Mouse (Mus musculus): ENCODE data around the gene Gm2381. TPM values are rescaled to one million over a fixed set of nuclear protein-coding genes. Genes with fewer than 3 reads are reported as not detected.
"Not testable (repeated sequence)": the region's sequence is repeated elsewhere in the genome, so short reads cannot be mapped to it uniquely, and the experiment has no call there.

Gene Gm2381
- polyA plus RNA-seq (2012; rRNA removed): not detected in 2 replicates
- not detected in 2 replicates for polyA plus RNA-seq (2014; fragmentation: Nextera tagmentation; extraction: Ambion mirVana)

DNA sequence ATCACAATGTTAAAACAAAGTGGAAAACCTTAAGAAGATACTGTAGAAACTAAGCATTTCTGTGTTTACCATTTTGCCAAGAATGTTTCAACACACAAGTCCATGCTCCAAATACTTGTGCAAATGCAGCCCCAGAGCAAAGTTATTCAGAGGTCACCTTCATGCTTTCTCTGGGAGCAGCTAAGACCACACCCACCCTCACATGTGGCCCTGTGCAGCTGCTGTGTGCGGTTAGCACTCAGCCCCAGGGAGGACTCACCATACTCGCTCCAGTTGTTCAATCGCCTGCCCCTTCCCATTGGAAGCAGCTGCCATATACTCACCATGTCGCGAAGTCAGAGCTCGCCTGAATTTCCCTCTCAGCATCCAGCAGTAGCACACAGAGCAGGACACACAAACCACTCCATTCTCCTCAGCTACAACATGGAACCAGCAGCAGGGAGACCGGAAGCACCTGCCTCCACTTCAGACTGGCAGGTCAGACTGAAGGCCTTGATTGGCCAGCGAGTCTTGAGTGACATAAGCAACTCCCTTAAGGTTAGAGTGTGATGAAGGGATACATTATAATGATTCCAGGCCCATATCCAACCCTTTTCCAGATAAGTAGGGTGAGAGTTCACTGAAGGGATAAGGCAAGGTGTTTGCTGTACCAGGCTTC, at the start of gene Gm2381:
Gene Gm2381 (minus strand): TSS at position 434 of the 658 bp plus-strand sequence.
- not testable (repeated sequence) for H3K4me1 ChIP-seq (ENCODE audit: control insufficient read depth, insufficient read depth, low read length); H3K27me3 ChIP-seq (ENCODE audit: control insufficient read depth, insufficient read depth, low read length); H3K4me2 ChIP-seq (replicated peaks; ENCODE audit: low read depth, low read length, severe bottlenecking); H3K9me3 ChIP-seq (ENCODE audit: control insufficient read depth, low read length); ATAC-seq (ENCODE audit: low FRiP score, low read depth); H3K4me3 ChIP-seq (replicated peaks; ENCODE audit: low read length); DNase-seq (ENCODE audit: low spot score); H3K36me3 ChIP-seq (ENCODE audit: control insufficient read depth, insufficient read depth, low read length); H3K27ac ChIP-seq (replicated peaks; ENCODE audit: low read depth, low read length); H3K9ac ChIP-seq (ENCODE audit: low read depth, low read length, severe bottlenecking)
- WGBS: 78% methylated on average over 8 of the region's 8 CpGs

- not testable (repeated sequence) for H3K4me2 ChIP-seq (replicated peaks; ENCODE audit: low read depth, low read length, severe bottlenecking)
Observed at GRCm38 (mm10) chr7:42898067-42898466, 31.0 kb upstream of the Gm2381 start.

DNA sequence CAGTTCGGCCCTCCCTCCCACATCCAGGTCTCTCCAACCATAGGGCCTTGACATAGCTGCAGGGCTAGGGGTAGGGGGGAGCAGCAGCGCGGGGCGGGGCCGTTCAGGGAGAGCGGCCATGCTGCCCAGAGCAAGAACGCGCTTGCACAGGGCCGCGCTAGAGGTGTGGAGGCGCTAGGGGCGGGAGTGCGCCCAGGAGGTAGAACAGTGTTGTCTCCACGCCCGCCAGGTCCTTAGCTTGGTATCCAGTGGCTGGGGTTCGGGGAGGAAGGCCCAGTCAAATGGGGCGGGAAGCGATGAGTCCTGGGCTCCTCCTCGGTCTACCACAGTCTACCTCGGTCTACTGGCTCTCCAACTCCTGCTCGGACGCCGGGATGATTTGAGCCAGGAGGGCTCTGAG, 11.1 kb upstream of the Gm2381 start:
- H3K4me3 ChIP-seq (replicated peaks; ENCODE audit: low read length): no peak overlapping the region
- no peak overlapping the region for H3K4me2 ChIP-seq (replicated peaks; ENCODE audit: low read depth, low read length, severe bottlenecking)
- no peak for DNase-seq (ENCODE audit: low spot score)
- peaks cover 3% of the 10 kb centered on the region for H3K9me3 ChIP-seq (ENCODE audit: control insufficient read depth, low read length)
- 43% methylated on average over 22 of the region's 23 CpGs for WGBS
- no peak for ATAC-seq (ENCODE audit: low FRiP score, low read depth)
- H3K36me3 ChIP-seq (ENCODE audit: control insufficient read depth, insufficient read depth, low read length): no peaks in the 10 kb centered on the region
- H3K9ac ChIP-seq (ENCODE audit: low read depth, low read length, severe bottlenecking): no peak overlapping the region
- no peak overlapping the region for H3K27ac ChIP-seq (replicated peaks; ENCODE audit: low read depth, low read length)
- no peak for TF ChIP-seq POLR2A (IDR thresholded peaks at IDR 0.05; ENCODE audit: borderline replicate concordance, extremely low read depth, insufficient read depth, insufficient read length)
- H3K4me1 ChIP-seq (ENCODE audit: control insufficient read depth, insufficient read depth, low read length): no peaks in the 10 kb centered on the region
- H3K27me3 ChIP-seq (ENCODE audit: control insufficient read depth, insufficient read depth, low read length): no peaks in the 10 kb centered on the region

More at GRCm38 (mm10) chr7:42898067-42898466, 31.0 kb upstream of the Gm2381 start:
- not testable (repeated sequence) for H3K9me3 ChIP-seq (ENCODE audit: control insufficient read depth, low read length); H3K27me3 ChIP-seq (ENCODE audit: control insufficient read depth, insufficient read depth, low read length); H3K27ac ChIP-seq (replicated peaks; ENCODE audit: low read depth, low read length); DNase-seq (ENCODE audit: low spot score); H3K9ac ChIP-seq (ENCODE audit: low read depth, low read length, severe bottlenecking); H3K4me1 ChIP-seq (ENCODE audit: control insufficient read depth, insufficient read depth, low read length); ATAC-seq (ENCODE audit: low FRiP score, low read depth); H3K4me3 ChIP-seq (replicated peaks; ENCODE audit: low read length); H3K36me3 ChIP-seq (ENCODE audit: control insufficient read depth, insufficient read depth, low read length)
- WGBS: 91% methylated on average over 2 of the region's 2 CpGs

- not testable (repeated sequence) for DNase-seq (ENCODE audit: low spot score); H3K4me1 ChIP-seq (ENCODE audit: control insufficient read depth, insufficient read depth, low read length); H3K4me3 ChIP-seq (replicated peaks; ENCODE audit: low read length); H3K36me3 ChIP-seq (ENCODE audit: control insufficient read depth, insufficient read depth, low read length); H3K9ac ChIP-seq (ENCODE audit: low read depth, low read length, severe bottlenecking); H3K9me3 ChIP-seq (ENCODE audit: control insufficient read depth, low read length); ATAC-seq (ENCODE audit: low FRiP score, low read depth); H3K4me2 ChIP-seq (replicated peaks; ENCODE audit: low read depth, low read length, severe bottlenecking); H3K27me3 ChIP-seq (ENCODE audit: control insufficient read depth, insufficient read depth, low read length); H3K27ac ChIP-seq (replicated peaks; ENCODE audit: low read depth, low read length)
Observed at GRCm38 (mm10) chr7:42838366-42838765, 28.7 kb downstream of the Gm2381 start.

DNA sequence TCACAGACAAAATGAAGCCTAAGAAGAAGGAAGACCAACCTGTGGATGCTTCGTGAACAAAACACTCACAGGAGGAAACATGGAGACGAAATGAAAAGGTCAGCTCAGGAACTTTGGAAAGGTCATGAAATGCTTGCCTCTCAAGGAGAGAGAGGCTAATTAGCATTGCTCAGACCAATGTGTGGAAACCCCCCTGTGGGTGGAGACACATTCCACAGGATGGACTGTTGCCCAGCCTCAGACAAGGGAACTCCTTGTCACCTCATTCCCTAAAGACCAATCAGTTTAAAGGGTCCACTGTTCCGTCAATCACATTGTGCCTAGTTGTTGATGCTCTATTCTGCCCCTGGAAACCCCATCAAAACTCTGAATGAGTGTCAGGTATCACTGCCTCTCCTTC, 34.8 kb downstream of the Gm2381 start:
- H3K36me3 ChIP-seq (ENCODE audit: control insufficient read depth, insufficient read depth, low read length): no peaks in the 10 kb centered on the region
- H3K9me3 ChIP-seq (ENCODE audit: control insufficient read depth, low read length): no peaks in the 10 kb centered on the region
- H3K4me3 ChIP-seq (replicated peaks; ENCODE audit: low read length): no peak overlapping the region
- 71% methylated on average over 3 of the region's 3 CpGs for WGBS
- no peak overlapping the region for H3K27ac ChIP-seq (replicated peaks; ENCODE audit: low read depth, low read length)
- ATAC-seq (ENCODE audit: low FRiP score, low read depth): no peak
- H3K4me1 ChIP-seq (ENCODE audit: control insufficient read depth, insufficient read depth, low read length): no peaks in the 10 kb centered on the region
- no peak for TF ChIP-seq POLR2A (IDR thresholded peaks at IDR 0.05; ENCODE audit: borderline replicate concordance, extremely low read depth, insufficient read depth, insufficient read length)
- H3K27me3 ChIP-seq (ENCODE audit: control insufficient read depth, insufficient read depth, low read length): no peaks in the 10 kb centered on the region
- no peak for DNase-seq (ENCODE audit: low spot score)
- H3K4me2 ChIP-seq (replicated peaks; ENCODE audit: low read depth, low read length, severe bottlenecking): no peak overlapping the region
- H3K9ac ChIP-seq (ENCODE audit: low read depth, low read length, severe bottlenecking): no peak overlapping the region

GRCm38 (mm10) chr7:42793425-42793824, 73.6 kb downstream of the Gm2381 start, which contains the start of gene Vmn2r62:
TSS of gene Vmn2r62 (minus strand) at chr7:42793525.
- not testable (repeated sequence) for ATAC-seq (ENCODE audit: low FRiP score, low read depth); H3K36me3 ChIP-seq (ENCODE audit: control insufficient read depth, insufficient read depth, low read length); H3K4me3 ChIP-seq (replicated peaks; ENCODE audit: low read length); H3K9me3 ChIP-seq (ENCODE audit: control insufficient read depth, low read length); H3K27ac ChIP-seq (replicated peaks; ENCODE audit: low read depth, low read length); H3K4me2 ChIP-seq (replicated peaks; ENCODE audit: low read depth, low read length, severe bottlenecking); H3K9ac ChIP-seq (ENCODE audit: low read depth, low read length, severe bottlenecking); H3K27me3 ChIP-seq (ENCODE audit: control insufficient read depth, insufficient read depth, low read length); DNase-seq (ENCODE audit: low spot score); H3K4me1 ChIP-seq (ENCODE audit: control insufficient read depth, insufficient read depth, low read length)
- WGBS: no CpG with 5 or more reads among the region's 1 CpGs

Other genes starting within 250 kb of the Gm2381 start
- gene Zfp976, start 224.6 kb downstream of the Gm2381 start, polyA plus RNA-seq (2012; rRNA removed): 2.0 and 2.3 TPM in 2 replicates
- 1.7 and 1.8 TPM in 2 replicates for gene Zfp976, start 224.6 kb downstream of the Gm2381 start, polyA plus RNA-seq (2014; fragmentation: Nextera tagmentation; extraction: Ambion mirVana)
- gene Zfp975, start 174.5 kb downstream of the Gm2381 start, polyA plus RNA-seq (2012; rRNA removed): 2.7 and 4.5 TPM in 2 replicates
- gene Zfp975, start 174.5 kb downstream of the Gm2381 start, polyA plus RNA-seq (2014; fragmentation: Nextera tagmentation; extraction: Ambion mirVana): 6.9 and 7.3 TPM in 2 replicates
- gene Gm17067, start 140.2 kb downstream of the Gm2381 start, polyA plus RNA-seq (2012; rRNA removed): not detected in 2 replicates
- gene Gm17067, start 140.2 kb downstream of the Gm2381 start, polyA plus RNA-seq (2014; fragmentation: Nextera tagmentation; extraction: Ambion mirVana): not detected in 2 replicates
- gene Vmn2r62, start 73.7 kb downstream of the Gm2381 start, polyA plus RNA-seq (2012; rRNA removed): not detected in 2 replicates
- not detected in 2 replicates for gene Vmn2r62, start 73.7 kb downstream of the Gm2381 start, polyA plus RNA-seq (2014; fragmentation: Nextera tagmentation; extraction: Ambion mirVana)
- not detected in 2 replicates for gene Vmn2r63, start 66.6 kb upstream of the Gm2381 start, polyA plus RNA-seq (2012; rRNA removed)
- not detected in 2 replicates for gene Vmn2r63, start 66.6 kb upstream of the Gm2381 start, polyA plus RNA-seq (2014; fragmentation: Nextera tagmentation; extraction: Ambion mirVana)
- not detected in 2 replicates for gene Gm9268, start 151.5 kb upstream of the Gm2381 start, polyA plus RNA-seq (2012; rRNA removed)
- not detected in 2 replicates for gene Gm9268, start 151.5 kb upstream of the Gm2381 start, polyA plus RNA-seq (2014; fragmentation: Nextera tagmentation; extraction: Ambion mirVana)
- gene Zfp936, start 247.0 kb upstream of the Gm2381 start, polyA plus RNA-seq (2012; rRNA removed): not detected in 2 replicates
- 0.29 TPM in 1 of 2 replicates, not detected in the other for gene Zfp936, start 247.0 kb upstream of the Gm2381 start, polyA plus RNA-seq (2014; fragmentation: Nextera tagmentation; extraction: Ambion mirVana)

All from limb, embryonic 14.5 days (tissue).